Mouse (Mus musculus): ENCODE data around the gene Ndufa10.

- TF ChIP-seq TBP (conservative IDR thresholded peaks at IDR 0.05; ENCODE audit: low read depth, low read length): no peak
- TF ChIP-seq USF1 (IDR thresholded peaks at IDR 0.05; ENCODE audit: low read depth, low read length): no peak
- no peak for TF ChIP-seq EP300 (IDR thresholded peaks at IDR 0.05; ENCODE audit: low read length)
- no peak for TF ChIP-seq CTCF (conservative IDR thresholded peaks at IDR 0.05 in 1 of 2, IDR thresholded peaks at IDR 0.05 in 1 of 2; ENCODE audit: low read depth in 2 of 2, low read length in 2 of 2)
These were observed 75.1 kb downstream of the Ndufa10 start for GRCm38 (mm10) chr1:92398601-92399000.

All from CH12.LX (cell line).